Mouse (Mus musculus): ENCODE results near the gene Magee1. TPM values are rescaled to one million over a fixed set of nuclear protein-coding genes. Genes with fewer than 3 reads are reported as not detected.
A peak's percentile ranks its signal among the peaks of the same experiment; 100 is the strongest.
"Not testable (repeated sequence)": the region's sequence is repeated elsewhere in the genome, so short reads cannot be mapped to it uniquely, and the experiment has no call there.

Magee1 gene
- polyA plus RNA-seq (2015; fragmentation: Nextera tagmentation; extraction: Ambion mirVana) = 24.7 and 25.9 TPM in 2 replicates

GRCm38 (mm10) chrX:105120275-105121226 is at the start of gene Magee1:
Magee1 (plus strand) TSS chrX:105120378.
- H3K9ac ChIP-seq = peak within 1 kb of the TSS; percentile 51
- peaks cover 5% of the 10 kb centered on the region; the same call in 1 of the 2 replicates for H3K4me1 ChIP-seq
- H3K9me3 ChIP-seq = no peaks in the 10 kb centered on the region
- peak within 1 kb of the TSS; percentile 65 for H3K27ac ChIP-seq
- 16% methylated on average over 65 of the region's 65 CpGs for WGBS
- no peaks in the 10 kb centered on the region for H3K36me3 ChIP-seq
- peak within 1 kb of the TSS; percentile 58 for H3K4me3 ChIP-seq
- H3K27me3 ChIP-seq = peaks cover 13% of the 10 kb centered on the region
- H3K4me2 ChIP-seq = peak within 1 kb of the TSS; percentile 70
- 0 out of 2 replicates have a peak, but pooled peaks have one; percentile 71 for ATAC-seq (ENCODE audit: insufficient number of reproducible peaks, low FRiP score, low TSS enrichment, low read depth)

- Histone ChIP-seq H3K9me3 (no peaks in the 10 kb centered on the region), H3K36me3 (peaks cover 5% of the 10 kb centered on the region; the same call in 1 of the 2 replicates), H3K4me3 (peak overlapping the region; percentile 58), H3K27ac (no peak overlapping the region), H3K4me1 (0 out of 2 replicates have a peak, but pooled peaks cover 4% of the 10 kb centered on the region), H3K4me2 (peak overlapping the region; percentile 49), H3K9ac (no peak overlapping the region), H3K27me3 (no peaks in the 10 kb centered on the region)
- WGBS = 3% methylated on average over 12 of the region's 12 CpGs
- no peak for ATAC-seq (ENCODE audit: insufficient number of reproducible peaks, low FRiP score, low TSS enrichment, low read depth)
These were observed 41.0 kb upstream of the Magee1 start for GRCm38 (mm10) chrX:105079151-105079550.

GRCm38 (mm10) chrX:105079615-105080092 is 40.5 kb upstream of the Magee1 start, which contains the start of gene Pbdc1:
Pbdc1 (plus strand) TSS chrX:105079756.
- Histone ChIP-seq H3K9me3 (no peaks in the 10 kb centered on the region), H3K27me3 (no peaks in the 10 kb centered on the region), H3K27ac (peak within 1 kb of the TSS; percentile 57; the same call in 1 of the 2 replicates), H3K9ac (peak within 1 kb of the TSS; percentile 39), H3K4me1 (0 out of 2 replicates have a peak, but pooled peaks cover 4% of the 10 kb centered on the region), H3K4me2 (peak within 1 kb of the TSS; percentile 49), H3K4me3 (peak within 1 kb of the TSS; percentile 58), H3K36me3 (peaks cover 7% of the 10 kb centered on the region; the same call in 1 of the 2 replicates)
- peak; percentile 94 for ATAC-seq (ENCODE audit: insufficient number of reproducible peaks, low FRiP score, low TSS enrichment, low read depth)
- WGBS = 2% methylated on average over 35 of the region's 35 CpGs

DNA sequence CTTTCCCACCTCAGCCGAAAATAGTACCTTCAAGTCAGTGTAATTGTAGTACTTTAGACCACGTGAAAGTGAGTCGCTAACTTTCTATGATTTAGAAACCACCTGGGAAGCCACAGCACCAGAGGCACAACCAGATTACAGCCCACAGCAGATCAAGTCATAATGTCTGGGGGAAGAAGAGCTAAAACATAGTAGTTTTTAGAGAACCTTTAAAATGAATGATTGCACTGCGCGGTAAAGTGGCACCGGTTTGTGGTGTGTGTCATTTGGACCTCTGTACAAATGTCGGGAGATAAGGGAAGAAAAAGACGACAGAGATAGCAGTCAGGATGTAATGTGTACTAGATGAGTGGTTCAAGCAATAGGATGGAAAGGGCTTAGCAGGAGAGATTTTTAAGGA is 40.1 kb upstream of the Magee1 start:
- H3K27me3 ChIP-seq = no peaks in the 10 kb centered on the region
- peak overlapping the region; percentile 58 for H3K4me3 ChIP-seq
- 0 out of 2 replicates have a peak, but pooled peaks cover 4% of the 10 kb centered on the region for H3K4me1 ChIP-seq
- no peaks in the 10 kb centered on the region for H3K9me3 ChIP-seq
- 8% methylated on average over 8 of the region's 8 CpGs for WGBS
- ATAC-seq (ENCODE audit: insufficient number of reproducible peaks, low FRiP score, low TSS enrichment, low read depth) = no peak
- H3K27ac ChIP-seq = no peak overlapping the region
- H3K36me3 ChIP-seq = peaks cover 7% of the 10 kb centered on the region; the same call in 1 of the 2 replicates
- peak overlapping the region; percentile 39 for H3K9ac ChIP-seq
- peak overlapping the region; percentile 49 for H3K4me2 ChIP-seq

DNA sequence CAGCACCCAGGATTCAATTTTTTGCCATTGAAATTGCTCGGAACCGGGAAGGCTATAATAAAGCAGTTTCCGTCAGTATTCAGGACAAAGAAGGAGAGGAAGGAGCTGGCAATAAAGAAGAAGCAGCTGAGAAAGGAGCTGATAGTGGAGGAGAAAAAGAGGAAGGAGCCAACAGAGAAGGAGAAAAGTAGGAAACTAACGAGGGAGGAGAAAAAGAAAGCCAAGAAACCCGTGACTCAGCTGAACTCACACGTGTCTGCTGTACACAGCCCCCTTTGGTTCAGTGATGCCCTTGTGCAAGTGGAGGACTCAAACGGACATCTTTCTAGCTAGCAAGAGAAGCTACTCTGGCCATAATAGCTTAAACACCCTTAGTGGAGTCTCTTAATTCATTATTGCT is 37.2 kb upstream of the Magee1 start:
- H3K4me3 ChIP-seq; H3K9ac ChIP-seq; H3K27ac ChIP-seq; H3K27me3 ChIP-seq; H3K4me1 ChIP-seq; H3K4me2 ChIP-seq; ATAC-seq (ENCODE audit: insufficient number of reproducible peaks, low FRiP score, low TSS enrichment, low read depth); H3K9me3 ChIP-seq: not testable (repeated sequence)
- 91% methylated on average over 7 of the region's 7 CpGs for WGBS
- peaks cover 14% of the 10 kb centered on the region for H3K36me3 ChIP-seq

DNA sequence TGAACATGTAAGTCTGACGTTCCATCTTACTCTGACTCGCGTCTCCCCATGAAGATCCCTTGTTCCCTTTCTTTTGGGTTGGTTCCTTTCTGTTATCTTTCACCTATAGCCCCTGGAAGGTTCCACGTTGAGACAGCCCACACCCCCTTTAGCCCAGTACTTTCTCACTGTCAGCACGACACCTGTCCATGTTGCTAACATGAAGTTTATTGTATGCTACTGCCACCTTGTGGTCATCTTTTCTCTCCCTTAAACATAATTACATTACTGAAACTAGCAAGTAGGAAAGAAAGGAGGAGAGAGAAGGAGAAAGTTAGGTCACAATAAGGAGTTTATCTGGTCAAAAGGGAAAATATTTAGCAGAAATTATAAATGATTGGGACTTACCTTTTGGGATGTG is 16.0 kb upstream of the Magee1 start:
- 45% methylated on average over 5 of the region's 5 CpGs for WGBS
- Histone ChIP-seq H3K27ac (no peak overlapping the region), H3K4me3 (no peak overlapping the region), H3K36me3 (0 out of 2 replicates have a peak, but pooled peaks cover under 1% of the 10 kb centered on the region), H3K9me3 (no peaks in the 10 kb centered on the region), H3K4me2 (no peak overlapping the region), H3K4me1 (no peaks in the 10 kb centered on the region), H3K9ac (no peak overlapping the region), H3K27me3 (no peaks in the 10 kb centered on the region)
- ATAC-seq (ENCODE audit: insufficient number of reproducible peaks, low FRiP score, low TSS enrichment, low read depth) = no peak

DNA sequence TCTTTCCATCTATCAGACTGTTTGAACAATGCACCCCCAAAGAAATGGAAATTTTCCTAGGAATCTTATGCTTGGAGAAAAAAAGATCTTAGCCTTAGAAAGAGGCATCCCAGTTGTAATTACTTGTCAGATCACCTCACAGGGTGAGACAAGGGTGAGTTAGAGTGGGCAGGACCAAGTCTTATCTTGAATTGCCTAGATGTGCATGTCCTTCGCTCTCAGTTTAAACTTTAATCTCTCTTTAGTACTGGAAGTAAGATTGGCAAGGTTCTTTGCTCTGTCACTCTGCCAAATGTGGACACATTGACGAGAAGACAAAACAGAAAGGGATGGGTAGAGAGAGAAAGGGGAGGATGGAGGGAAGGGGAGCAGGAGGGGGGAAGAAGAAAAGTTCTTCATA is 5.2 kb upstream of the Magee1 start:
- WGBS = 74% methylated on average over 2 of the region's 2 CpGs

DNA sequence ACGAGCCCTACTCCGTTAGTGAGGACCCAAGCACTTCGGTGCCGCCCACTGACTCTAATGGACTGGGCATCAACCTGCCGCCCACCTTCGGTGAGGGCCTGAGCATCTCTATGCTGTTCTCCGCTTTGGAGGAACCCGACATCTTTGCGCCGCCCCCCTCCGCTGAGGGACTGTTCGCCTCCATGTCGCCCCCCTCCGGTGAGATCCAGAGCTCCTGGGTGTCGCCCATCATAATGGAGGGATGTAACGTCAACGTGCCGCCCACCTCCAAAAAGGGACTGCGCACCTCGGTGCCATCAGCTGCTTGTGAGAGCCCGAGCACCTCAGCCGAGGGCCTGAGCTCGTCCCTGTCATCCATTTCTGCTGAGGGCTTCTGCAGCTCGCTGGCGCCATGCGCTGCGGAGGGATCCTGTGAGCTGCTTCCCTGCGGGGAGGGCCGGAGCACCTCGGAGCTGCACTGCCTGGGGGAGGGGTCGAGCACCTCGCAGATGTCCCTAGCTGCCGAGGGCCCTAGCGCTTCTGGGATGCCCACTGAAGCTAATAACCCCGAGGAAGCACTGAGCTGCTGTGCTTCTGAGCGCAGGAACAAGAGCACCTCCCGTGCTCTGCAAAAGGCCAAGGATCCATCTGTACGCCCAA is 1.2 kb downstream of the Magee1 start:
- Histone ChIP-seq H3K4me1 (peaks cover 5% of the 10 kb centered on the region; the same call in 1 of the 2 replicates), H3K9me3 (no peaks in the 10 kb centered on the region), H3K27ac (no peak overlapping the region), H3K4me2 (peak overlapping the region; percentile 70), H3K36me3 (no peaks in the 10 kb centered on the region), H3K4me3 (peak overlapping the region; percentile 58), H3K9ac (0 out of 2 replicates have a peak overlapping the region, but pooled peaks have one; percentile 17), H3K27me3 (peaks cover 13% of the 10 kb centered on the region)
- ATAC-seq (ENCODE audit: insufficient number of reproducible peaks, low FRiP score, low TSS enrichment, low read depth) = peak; percentile 83
- 20% methylated on average over 38 of the region's 38 CpGs for WGBS

More for the DNA sequence above, 5.2 kb upstream of the Magee1 start:
- Histone ChIP-seq H3K27ac (no peak overlapping the region), H3K4me3 (no peak overlapping the region), H3K27me3 (no peaks in the 10 kb centered on the region), H3K36me3 (no peaks in the 10 kb centered on the region), H3K9me3 (no peaks in the 10 kb centered on the region), H3K4me1 (no peaks in the 10 kb centered on the region), H3K4me2 (no peak overlapping the region), H3K9ac (no peak overlapping the region)
- ATAC-seq (ENCODE audit: insufficient number of reproducible peaks, low FRiP score, low TSS enrichment, low read depth) = no peak

GRCm38 (mm10) chrX:105124903-105125302 is 4.7 kb downstream of the Magee1 start:
- H3K9me3 ChIP-seq = no peaks in the 10 kb centered on the region
- no peak overlapping the region for H3K4me2 ChIP-seq
- H3K36me3 ChIP-seq = no peaks in the 10 kb centered on the region
- no peak for ATAC-seq (ENCODE audit: insufficient number of reproducible peaks, low FRiP score, low TSS enrichment, low read depth)
- 27% methylated on average over 2 of the region's 3 CpGs for WGBS
- peaks cover 13% of the 10 kb centered on the region for H3K27me3 ChIP-seq
- H3K4me3 ChIP-seq = no peak overlapping the region
- no peak overlapping the region for H3K9ac ChIP-seq
- no peak overlapping the region for H3K27ac ChIP-seq
- H3K4me1 ChIP-seq = peaks cover 5% of the 10 kb centered on the region; the same call in 1 of the 2 replicates

DNA sequence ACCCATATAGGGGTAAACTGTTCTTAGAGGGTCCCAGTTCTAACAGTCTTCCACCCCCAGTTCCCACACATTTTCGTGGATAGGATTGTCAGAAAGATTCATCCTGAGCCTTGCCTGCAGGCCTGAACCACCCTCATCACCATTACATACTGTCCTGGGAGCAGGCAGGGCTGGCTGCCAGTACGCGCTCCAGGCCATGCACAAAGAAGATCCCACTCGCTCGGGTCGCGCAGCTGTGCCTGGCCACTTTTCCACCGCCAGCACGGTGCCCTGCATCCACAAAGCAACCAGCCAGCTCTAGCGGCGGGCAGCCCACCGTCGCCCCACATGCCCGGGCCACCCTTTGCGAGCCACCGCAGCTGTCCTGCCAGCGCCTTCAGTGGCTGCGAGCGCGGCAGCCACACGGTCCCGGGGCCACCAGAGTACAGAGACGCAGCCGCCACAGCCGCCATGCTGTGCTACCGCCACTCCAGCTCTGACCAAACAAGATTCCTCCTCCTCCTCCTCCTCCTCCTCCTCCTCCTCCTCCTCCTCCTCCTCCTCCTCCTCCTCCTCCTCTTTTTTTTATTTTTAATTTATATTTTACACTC is 31.8 kb downstream of the Magee1 start:
- Histone ChIP-seq H3K4me2 (peak overlapping the region; percentile 32), H3K4me3 (peak overlapping the region; percentile 17; the same call in 1 of the 2 replicates), H3K9me3 (no peaks in the 10 kb centered on the region), H3K27me3 (no peaks in the 10 kb centered on the region; the same call in 1 of the 2 replicates), H3K9ac (no peak overlapping the region), H3K27ac (no peak overlapping the region), H3K4me1 (no peaks in the 10 kb centered on the region), H3K36me3 (no peaks in the 10 kb centered on the region)
- ATAC-seq (ENCODE audit: insufficient number of reproducible peaks, low FRiP score, low TSS enrichment, low read depth) = no peak
- 50% methylated on average over 24 of the region's 26 CpGs for WGBS

DNA sequence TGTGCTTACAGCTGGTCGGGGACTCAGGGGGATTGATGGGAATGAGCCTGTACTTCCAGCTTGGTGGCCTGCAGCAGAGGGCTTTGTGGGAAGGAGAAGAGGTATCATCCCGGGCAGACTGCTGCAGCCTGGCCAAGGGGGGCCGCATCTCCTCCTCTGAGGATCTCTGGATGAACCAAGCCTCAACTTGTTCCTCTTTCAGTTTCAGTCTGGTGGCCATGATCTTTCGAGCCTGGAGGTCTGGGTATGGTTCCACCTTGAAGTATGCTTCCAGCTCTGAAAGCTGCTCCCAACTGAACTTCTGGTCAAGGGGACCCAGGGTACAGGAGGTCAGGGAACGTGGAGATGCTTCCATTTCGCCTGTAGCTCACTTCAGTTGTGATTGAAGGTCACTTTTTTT is 44.8 kb downstream of the Magee1 start:
- not testable (repeated sequence) for ATAC-seq (ENCODE audit: insufficient number of reproducible peaks, low FRiP score, low TSS enrichment, low read depth); H3K4me1 ChIP-seq
- 74% methylated on average over 6 of the region's 6 CpGs for WGBS

More for the DNA sequence above, 44.8 kb downstream of the Magee1 start:
- not testable (repeated sequence) for H3K4me3 ChIP-seq, H3K4me2 ChIP-seq, H3K9me3 ChIP-seq, H3K27me3 ChIP-seq, H3K36me3 ChIP-seq, H3K27ac ChIP-seq, H3K9ac ChIP-seq

Measured in limb, embryonic 15.5 days (tissue).